Mouse (Mus musculus): ENCODE data around the gene Ccdc142. TPM values are rescaled to one million over a fixed set of nuclear protein-coding genes. Genes with fewer than 3 reads are reported as not detected.

Gene Ccdc142
- polyA plus RNA-seq, 1 experiment from 2014 or later, result 2.0 TPM

DNA sequence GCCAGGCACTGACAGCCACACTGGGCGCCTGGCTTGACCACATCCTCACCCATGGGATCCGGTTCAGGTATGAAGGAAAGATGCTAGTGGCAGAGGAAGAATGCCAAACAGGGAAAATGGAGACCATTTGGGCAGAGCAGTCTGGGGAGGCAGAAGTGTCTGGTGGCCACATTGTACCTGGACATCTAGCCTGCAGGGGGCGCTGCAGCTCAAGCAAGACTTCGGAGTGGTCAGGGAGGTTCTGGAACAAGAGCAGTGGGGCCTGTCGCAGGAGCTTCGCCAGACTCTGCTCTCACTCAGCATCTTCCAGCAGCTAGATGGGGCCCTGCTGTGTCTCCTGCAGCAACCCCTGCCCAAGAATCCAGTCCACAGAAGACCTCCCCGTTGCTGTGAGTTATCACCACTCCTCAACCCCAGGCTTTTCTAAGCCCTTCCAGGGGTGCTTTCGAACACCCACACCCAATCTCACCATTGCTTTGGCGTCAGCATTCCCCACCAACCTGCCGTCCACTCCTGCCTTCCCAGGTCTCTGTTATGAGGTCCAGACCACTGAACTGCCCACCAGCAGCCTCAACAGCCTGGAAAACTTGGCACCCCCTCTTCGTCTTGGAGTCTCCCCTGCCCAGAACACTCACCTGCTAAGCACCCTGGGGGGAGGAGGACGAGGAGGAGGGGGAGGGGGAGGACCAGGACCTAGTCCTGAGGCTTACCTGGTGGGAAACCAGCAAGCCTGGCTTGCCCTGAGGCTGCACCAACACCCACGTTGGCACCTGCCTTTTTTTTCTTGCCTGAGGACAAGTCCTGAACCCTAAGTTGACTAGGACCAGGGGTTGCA, 6.4 kb downstream of the Ccdc142 start:
- DNase-seq (ENCODE audit: low spot score) (peak; percentile 93), ATAC-seq (replicated peaks; ENCODE audit: low FRiP score, low read depth) (peak; percentile 59)
- Histone ChIP-seq H3K4me2 (ENCODE audit: low read length) (peak overlapping the region; percentile 83), H3K9ac (ENCODE audit: low read depth, low read length) (peak overlapping the region; percentile 89; the same call in 1 of the 2 replicates), H3K36me3 (ENCODE audit: insufficient read depth, low read length) (no peaks in the 10 kb centered on the region), H3K9me3 (replicated peaks; ENCODE audit: low read length) (no peaks in the 10 kb centered on the region), H3K27ac (no peak overlapping the region), H3K27me3 (ENCODE audit: insufficient read depth, low read length) (no peaks in the 10 kb centered on the region), H3K4me1 (replicated peaks; ENCODE audit: insufficient read depth, low read length) (peaks cover 14% of the 10 kb centered on the region), H3K4me3 (replicated peaks; ENCODE audit: low read depth, low read length) (no peak overlapping the region)
- WGBS, result 39% methylated on average over 13 of the region's 13 CpGs
- TF ChIP-seq CTCF (IDR thresholded peaks at IDR 0.05; ENCODE audit: low read depth), result peak; percentile 88

DNA sequence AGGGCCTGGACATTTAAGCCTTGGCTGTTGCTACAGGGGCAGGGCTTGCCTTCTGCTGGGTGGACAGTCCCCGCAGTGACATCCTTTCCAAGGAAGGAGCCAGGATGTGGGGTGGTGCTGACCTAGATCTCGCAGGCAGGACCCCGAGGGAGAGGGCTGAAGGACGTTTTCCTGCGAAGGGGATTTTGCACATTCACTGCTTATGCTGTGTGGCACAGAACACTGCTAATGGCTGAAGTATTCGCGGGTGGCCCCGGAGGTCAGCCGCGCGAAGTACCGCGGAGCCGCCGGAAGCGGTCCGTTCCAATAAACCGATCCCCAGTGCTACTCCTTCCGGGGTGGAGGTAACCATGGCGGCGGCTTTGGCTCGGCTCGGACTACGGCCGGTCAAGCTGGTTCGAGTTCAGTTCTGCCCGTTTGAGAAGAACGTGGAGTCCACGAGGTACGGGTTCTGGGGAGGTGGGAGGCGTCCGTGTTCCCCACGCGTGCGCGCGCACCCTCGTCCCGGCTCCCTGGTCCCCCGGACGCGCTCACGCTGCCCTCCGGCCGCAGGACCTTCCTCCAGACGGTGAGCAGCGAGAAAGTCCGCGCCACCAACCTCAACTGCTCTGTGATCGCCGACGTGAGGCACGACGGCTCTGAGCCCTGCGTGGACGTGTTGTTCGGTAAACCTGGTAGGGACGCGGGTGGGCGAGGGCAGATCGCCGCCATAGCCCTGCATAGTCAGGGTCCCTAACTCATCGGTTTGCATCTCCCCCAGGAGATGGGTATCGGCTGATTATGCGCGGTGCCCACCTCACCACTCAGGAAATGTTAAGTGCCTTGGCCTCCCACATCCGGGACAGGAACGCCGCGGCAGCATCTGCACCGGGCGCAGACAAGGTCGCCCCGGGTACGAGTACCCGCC, 7.6 kb downstream of the Ccdc142 start, which contains the start of gene Mrpl53:
Gene Mrpl53, plus strand, starts transcription at position 279 of the 907 bp plus-strand sequence.
- H3K9me3 ChIP-seq (replicated peaks; ENCODE audit: low read length), result no peaks in the 10 kb centered on the region
- ATAC-seq (replicated peaks; ENCODE audit: low FRiP score, low read depth) (peak; percentile 85), DNase-seq (ENCODE audit: low spot score) (peak; percentile 88)
- no peaks in the 10 kb centered on the region for H3K27me3 ChIP-seq (ENCODE audit: insufficient read depth, low read length)
- no peak for TF ChIP-seq CTCF (IDR thresholded peaks at IDR 0.05; ENCODE audit: low read depth)
- peaks cover 7% of the 10 kb centered on the region; the same call in 1 of the 2 replicates for H3K4me1 ChIP-seq (replicated peaks; ENCODE audit: insufficient read depth, low read length)
- under 1% methylated on average over 76 of the region's 76 CpGs for WGBS
- peak within 1 kb of the TSS; percentile 83 for H3K4me2 ChIP-seq (ENCODE audit: low read length)
- H3K4me3 ChIP-seq (replicated peaks; ENCODE audit: low read depth, low read length), result peak within 1 kb of the TSS; percentile 78
- H3K27ac ChIP-seq, result peak within 1 kb of the TSS; percentile 83
- H3K9ac ChIP-seq (ENCODE audit: low read depth, low read length), result peak within 1 kb of the TSS; percentile 89
- H3K36me3 ChIP-seq (ENCODE audit: insufficient read depth, low read length), result no peaks in the 10 kb centered on the region

DNA sequence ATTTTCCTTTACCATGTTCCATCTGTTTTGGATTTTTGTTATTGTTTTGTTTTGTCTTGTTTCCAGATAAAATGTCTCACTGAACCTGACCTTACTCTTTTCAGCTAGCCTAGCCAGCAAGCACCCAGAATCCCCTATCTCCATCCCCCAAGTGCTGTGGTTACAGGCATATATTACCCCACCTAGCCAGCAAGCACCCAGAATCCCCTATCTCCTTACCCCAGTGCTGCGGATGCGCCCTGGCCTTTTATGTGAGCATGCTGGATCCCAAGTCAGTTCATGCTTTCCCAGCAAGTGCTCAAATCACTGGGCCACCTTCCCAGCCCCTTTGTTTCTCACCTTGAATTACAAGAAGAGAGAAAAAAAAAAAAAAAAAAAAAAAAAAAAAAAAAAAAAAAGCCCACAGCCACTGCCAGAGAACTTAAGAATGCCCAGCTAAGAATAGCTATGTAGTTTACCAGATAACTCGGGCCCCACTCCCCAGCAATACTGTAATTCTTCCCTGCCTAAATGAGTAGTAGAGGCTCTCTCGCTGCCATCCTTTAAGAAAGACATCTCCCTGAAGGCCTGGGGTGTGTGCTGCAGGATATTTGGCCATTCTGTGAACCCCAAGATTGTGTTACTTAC, 10.2 kb downstream of the Ccdc142 start:
- no peaks in the 10 kb centered on the region for H3K27me3 ChIP-seq (ENCODE audit: insufficient read depth, low read length)
- 85% methylated on average over 4 of the region's 4 CpGs for WGBS
- no peak for TF ChIP-seq CTCF (IDR thresholded peaks at IDR 0.05; ENCODE audit: low read depth)
- H3K9ac ChIP-seq (ENCODE audit: low read depth, low read length), result no peak overlapping the region
- ATAC-seq (replicated peaks; ENCODE audit: low FRiP score, low read depth) (no peak), DNase-seq (ENCODE audit: low spot score) (no peak)
- H3K36me3 ChIP-seq (ENCODE audit: insufficient read depth, low read length), result no peaks in the 10 kb centered on the region
- peaks cover 15% of the 10 kb centered on the region; the same call in 1 of the 2 replicates for H3K4me1 ChIP-seq (replicated peaks; ENCODE audit: insufficient read depth, low read length)
- H3K4me3 ChIP-seq (replicated peaks; ENCODE audit: low read depth, low read length), result no peak overlapping the region
- H3K27ac ChIP-seq, result no peak overlapping the region
- no peak overlapping the region for H3K4me2 ChIP-seq (ENCODE audit: low read length)
- H3K9me3 ChIP-seq (replicated peaks; ENCODE audit: low read length), result no peaks in the 10 kb centered on the region

DNA sequence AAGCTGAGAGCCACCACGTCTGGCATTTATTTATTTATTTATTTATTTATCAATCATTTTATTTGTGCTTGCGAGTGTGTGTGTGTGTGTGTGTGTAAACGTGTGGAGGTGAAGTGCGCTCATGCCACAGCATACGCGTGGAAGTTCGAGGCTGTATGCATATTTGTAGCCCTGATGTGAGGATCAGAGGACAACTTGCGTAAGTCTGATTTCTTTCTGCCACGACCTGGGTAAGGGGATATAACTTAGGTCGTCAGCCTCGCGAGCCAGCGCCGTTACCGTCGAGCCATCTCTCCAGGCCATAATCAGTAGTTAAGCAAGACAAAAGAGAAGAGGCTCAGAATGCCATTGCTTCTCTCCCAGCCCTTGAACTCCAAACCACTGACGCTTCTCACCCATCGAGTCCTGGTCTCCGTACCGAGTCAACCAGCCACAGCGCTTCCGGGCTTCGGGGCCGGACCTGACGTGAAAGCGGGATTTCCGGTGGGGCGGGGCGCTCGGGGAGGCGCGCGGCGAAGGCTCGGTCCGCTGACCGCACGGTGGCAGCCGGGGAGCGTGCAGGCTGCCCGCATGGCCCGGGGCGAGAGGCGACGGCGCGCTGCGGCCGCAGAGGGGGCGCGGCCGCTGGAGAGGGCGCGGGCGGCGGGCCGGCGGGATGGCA, 13.7 kb downstream of the Ccdc142 start, which contains the start of gene Mogs:
Gene Mogs, plus strand, starts transcription at position 486 of the 661 bp plus-strand sequence.
- 1% methylated on average over 57 of the region's 58 CpGs for WGBS
- Histone ChIP-seq H3K9ac (ENCODE audit: low read depth, low read length) (peak within 1 kb of the TSS; percentile 76), H3K36me3 (ENCODE audit: insufficient read depth, low read length) (0 out of 2 replicates have a peak, but pooled peaks cover 5% of the 10 kb centered on the region), H3K27me3 (ENCODE audit: insufficient read depth, low read length) (no peaks in the 10 kb centered on the region), H3K9me3 (replicated peaks; ENCODE audit: low read length) (no peaks in the 10 kb centered on the region), H3K4me2 (ENCODE audit: low read length) (peak within 1 kb of the TSS; percentile 85), H3K4me1 (replicated peaks; ENCODE audit: insufficient read depth, low read length) (peaks cover 19% of the 10 kb centered on the region), H3K4me3 (replicated peaks; ENCODE audit: low read depth, low read length) (peak within 1 kb of the TSS; percentile 64), H3K27ac (peak within 1 kb of the TSS; percentile 76)
- peak; percentile 87 for ATAC-seq (replicated peaks; ENCODE audit: low FRiP score, low read depth)
- peak; percentile 65 for TF ChIP-seq CTCF (IDR thresholded peaks at IDR 0.05; ENCODE audit: low read depth)
- DNase-seq (ENCODE audit: low spot score), result peak; percentile 96

GRCm38 (mm10) chr6:83115682-83116372, 14.4 kb downstream of the Ccdc142 start:
- TF ChIP-seq CTCF (IDR thresholded peaks at IDR 0.05; ENCODE audit: low read depth), result no peak
- DNase-seq (ENCODE audit: low spot score) (no peak), ATAC-seq (replicated peaks; ENCODE audit: low FRiP score, low read depth) (peak; percentile 4)
- Histone ChIP-seq H3K4me3 (replicated peaks; ENCODE audit: low read depth, low read length) (peak overlapping the region; percentile 64), H3K4me2 (ENCODE audit: low read length) (peak overlapping the region; percentile 85), H3K9me3 (replicated peaks; ENCODE audit: low read length) (no peaks in the 10 kb centered on the region), H3K36me3 (ENCODE audit: insufficient read depth, low read length) (0 out of 2 replicates have a peak, but pooled peaks cover 5% of the 10 kb centered on the region), H3K9ac (ENCODE audit: low read depth, low read length) (peak overlapping the region; percentile 76), H3K4me1 (replicated peaks; ENCODE audit: insufficient read depth, low read length) (peaks cover 25% of the 10 kb centered on the region), H3K27ac (peak overlapping the region; percentile 76), H3K27me3 (ENCODE audit: insufficient read depth, low read length) (no peaks in the 10 kb centered on the region)
- WGBS, result 2% methylated on average over 48 of the region's 48 CpGs
